Mouse (Mus musculus) layer of hippocampus, adult 11-12 months (tissue): ENCODE measurements around the gene Gm20532.
A peak's percentile ranks its signal among the peaks of the same experiment; 100 is the strongest.

Experiments
- DNase-seq: peaks from one replicate; pipeline ENCODE4 v3.0.0; 2022; ENCODE audit warnings: low spot score

The Gm20532 gene

DNA sequence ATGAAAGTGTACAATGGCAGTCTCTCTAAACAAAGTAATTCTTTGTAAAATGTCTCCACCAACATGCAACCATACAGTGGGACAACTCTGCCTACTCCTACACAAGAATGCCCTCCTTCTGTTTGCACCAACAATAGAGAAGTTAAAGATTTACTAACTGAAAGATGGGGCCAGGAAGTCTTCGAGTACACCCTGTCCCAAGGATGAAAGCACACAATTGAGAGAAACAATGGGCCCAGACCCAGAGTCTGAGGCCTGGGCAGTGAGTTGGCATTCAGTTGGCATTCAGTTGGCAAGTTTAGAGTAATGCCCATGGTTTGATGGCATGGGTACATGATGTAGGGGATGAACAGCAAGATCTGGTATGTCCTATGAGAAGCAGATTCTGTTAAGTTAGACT, 68.2 kb downstream of the Gm20532 start:
- DNase-seq = no peak

DNA sequence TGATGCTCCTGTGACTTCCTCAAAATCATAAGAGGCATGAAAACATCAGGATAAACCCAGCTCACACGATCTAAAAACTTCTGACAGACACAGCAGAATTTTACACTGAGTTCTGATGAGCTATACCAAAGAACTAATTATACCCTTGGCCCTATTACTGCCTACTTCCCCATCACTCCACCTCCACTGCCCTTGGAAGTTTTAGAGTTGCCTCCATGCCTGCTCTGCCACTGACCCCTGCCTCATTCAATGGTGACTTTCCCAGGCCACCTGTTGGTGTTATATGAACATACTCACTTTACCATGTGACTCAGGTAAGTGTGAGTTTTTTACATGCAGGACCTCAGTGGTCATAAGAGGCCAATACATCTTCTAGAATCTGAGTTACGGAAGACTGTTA, 71.0 kb downstream of the Gm20532 start:
- DNase-seq = no peak

DNA sequence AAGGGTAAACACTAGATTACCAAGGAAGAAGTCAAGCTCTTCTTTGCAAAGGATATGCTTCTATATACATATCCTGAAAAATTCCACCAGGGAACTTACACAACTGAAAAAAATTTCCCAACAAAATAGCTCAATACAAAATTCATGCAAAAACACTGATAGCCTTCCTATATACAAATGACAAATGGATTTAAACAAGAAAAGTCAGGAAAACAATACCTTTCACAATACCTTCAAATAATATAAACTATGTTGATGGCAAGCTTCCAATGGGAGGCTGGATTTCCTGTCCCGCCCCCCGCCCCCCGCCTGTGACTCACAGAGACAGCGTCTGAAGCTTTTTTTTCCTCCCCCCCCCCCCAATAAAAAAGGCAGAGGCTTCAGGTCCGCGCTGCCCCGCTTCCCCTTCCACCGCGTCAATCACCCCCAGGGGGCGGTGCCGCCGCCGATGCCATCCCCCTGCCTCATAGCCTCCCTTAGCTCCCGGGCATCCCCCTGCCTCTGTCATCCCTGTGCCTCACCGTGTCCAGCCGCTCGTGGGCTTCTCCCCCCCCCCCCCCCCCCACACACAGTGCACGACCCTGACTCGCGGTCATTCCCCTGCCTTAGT, 74.8 kb downstream of the Gm20532 start:
- DNase-seq = no peak

DNA sequence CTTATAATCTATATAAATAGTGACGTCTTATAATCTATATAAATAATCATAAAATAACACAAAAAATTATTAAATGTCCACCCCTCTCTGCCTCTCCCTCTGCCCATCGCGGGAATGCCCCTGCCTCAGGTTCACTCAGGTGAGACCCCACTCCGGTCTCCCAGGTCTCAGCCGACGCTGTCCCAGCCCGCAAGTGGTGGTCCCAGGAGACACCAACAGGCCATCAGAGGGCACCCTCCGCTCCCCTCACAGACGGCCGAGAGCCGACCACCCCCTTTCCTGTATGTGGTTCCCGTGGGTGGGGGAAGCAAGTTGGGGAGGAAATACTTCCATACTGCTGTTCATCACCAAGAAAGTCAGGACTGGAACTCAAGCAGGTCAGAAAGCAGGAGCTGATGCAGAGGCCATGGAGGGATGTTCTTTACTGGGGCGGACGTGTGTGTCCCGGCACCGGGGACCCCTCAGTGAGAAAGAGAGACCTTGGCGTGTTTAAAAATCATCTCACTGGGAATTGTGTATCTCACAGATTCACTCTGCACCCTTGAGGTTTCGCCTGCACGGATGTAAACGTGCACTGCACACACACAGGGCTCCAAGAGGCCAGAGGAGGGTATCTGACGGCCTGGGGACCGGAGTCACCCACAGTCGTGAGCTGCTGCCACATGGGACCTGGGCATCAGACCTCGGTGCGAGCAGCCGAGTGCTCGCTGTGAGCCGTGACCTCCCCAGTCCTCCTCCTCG, 75.5 kb downstream of the Gm20532 start:
- DNase-seq = no peak

DNA sequence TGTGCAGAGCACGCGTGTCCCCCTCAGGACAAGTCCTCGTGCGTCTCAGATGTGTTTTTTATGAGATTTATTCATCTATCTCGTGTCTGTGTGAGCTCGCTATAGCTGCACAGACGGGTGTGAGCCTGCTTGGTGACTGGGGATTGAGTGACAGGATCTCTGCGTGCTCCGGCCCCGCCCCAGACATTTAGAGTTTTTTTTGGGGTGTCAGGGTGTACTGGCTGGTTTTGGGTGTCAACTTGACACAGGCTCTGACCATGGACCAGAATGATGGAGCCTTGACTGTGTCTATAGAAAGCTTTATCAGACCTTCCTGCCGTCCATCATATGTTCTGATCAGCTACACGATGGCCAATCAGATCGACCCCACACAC, 76.1 kb downstream of the Gm20532 start:
- DNase-seq = no peak

DNA sequence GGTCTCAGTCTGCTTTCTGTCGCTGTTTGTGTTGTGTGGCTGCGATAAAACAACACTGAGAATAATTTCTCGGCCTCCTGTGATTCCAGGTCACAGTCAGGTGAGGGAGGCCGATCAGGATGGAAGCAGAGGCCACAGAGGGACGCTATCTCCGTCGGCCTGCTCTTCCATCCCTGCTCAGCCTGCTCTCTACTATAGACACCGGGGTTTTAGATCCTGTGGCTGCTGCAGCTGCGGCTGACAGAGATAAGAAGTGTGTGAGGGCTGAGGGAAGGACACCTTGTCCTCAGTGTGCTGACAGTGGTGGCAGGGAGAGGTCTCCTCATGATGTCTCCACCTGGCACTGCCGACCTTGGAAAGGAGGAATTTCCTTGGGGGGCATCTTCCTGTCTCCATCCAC, 76.7 kb downstream of the Gm20532 start:
- no peak for DNase-seq

DNA sequence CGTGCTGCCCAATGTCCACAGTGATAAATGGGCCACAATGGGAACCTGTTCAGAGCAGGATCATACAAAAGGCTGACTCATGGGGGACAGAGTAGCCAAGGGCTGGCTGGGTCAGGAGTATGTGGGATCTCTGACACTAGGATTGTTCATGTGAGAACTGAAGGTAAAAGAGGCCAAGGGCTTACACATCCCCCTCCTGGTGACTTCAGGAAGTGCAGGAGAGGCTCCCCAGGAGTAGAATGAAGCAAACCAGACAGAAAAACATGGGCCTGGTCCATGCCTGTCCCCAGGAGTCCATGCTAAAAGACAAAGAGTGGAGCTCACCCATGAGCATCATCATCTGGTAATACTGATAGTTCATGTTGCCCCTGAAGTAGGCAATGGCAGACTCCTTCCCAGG, 77.1 kb downstream of the Gm20532 start:
- DNase-seq = peak; percentile 32

DNA sequence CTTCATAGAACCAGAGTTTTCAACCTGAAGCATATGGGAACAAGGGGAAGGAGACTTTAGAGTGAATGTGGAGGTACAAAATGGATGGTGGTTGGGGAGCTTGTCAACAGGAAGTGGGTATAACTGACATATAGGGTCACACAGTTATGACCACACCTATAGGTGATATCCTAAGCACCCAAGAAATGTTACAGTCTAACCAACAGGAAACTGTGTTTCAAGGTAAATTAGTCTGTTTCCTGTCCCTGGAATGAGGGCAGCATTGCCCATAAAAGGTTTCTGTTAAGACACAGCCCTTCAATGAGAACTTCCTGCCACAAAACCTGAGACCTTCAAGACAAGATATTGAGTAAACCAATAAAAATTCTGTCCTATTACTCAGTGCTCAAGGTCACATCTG, 82.3 kb downstream of the Gm20532 start:
- DNase-seq = no peak

DNA sequence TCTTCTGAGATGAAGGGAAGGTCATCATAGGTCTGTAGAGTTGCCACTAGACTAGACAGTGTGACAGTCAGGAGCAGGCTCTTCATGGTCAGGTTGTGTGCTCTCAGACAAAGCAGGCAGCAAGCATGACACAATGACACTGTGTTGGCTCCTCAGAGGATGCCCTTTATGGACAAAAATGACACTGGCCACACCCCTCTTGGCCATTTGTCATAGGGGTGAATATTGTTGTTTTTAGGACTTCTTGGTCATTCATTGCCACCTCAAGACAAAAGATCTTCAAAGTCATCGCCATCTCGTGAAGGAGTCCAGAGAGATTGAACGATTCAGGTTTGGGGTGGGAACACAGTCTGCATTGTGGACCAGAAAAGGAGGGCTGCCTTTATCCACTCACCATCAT, 84.7 kb downstream of the Gm20532 start, which contains the start of gene Lcn4:
Lcn4 (minus strand) TSS at position 101 of the 400 bp plus-strand sequence.
- no peak for DNase-seq
